Mouse (Mus musculus) right cerebral cortex, postnatal 36 days (tissue): ENCODE data around the gene Cdc42ep1.

ENCODE experiments used
- DNase-seq, 2 experiments: peaks; one replicate each; pipeline ENCODE4 v3.0.0; 2022; ENCODE audit warnings: low spot score in 2 of 2, mixed read lengths in 1 of 2

The Cdc42ep1 gene

GRCm38 (mm10) chr15:78842371-78843163 is at the start of gene Cdc42ep1:
TSS of gene Cdc42ep1 (plus strand) at chr15:78842624.
- DNase-seq = no peak

GRCm38 (mm10) chr15:78796196-78797059 is 46.0 kb upstream of the Cdc42ep1 start:
- no peak for DNase-seq

GRCm38 (mm10) chr15:78797060-78797329 is 45.4 kb upstream of the Cdc42ep1 start:
- DNase-seq = no peak

GRCm38 (mm10) chr15:78799029-78799428 is 43.4 kb upstream of the Cdc42ep1 start:
- DNase-seq = peak in 1 of 2 experiments; percentile 23

- no peak for DNase-seq
Measured at GRCm38 (mm10) chr15:78801571-78801970, 40.9 kb upstream of the Cdc42ep1 start.

- no peak for DNase-seq
Measured at GRCm38 (mm10) chr15:78801971-78802741, 40.3 kb upstream of the Cdc42ep1 start.

GRCm38 (mm10) chr15:78802776-78803391 is 39.5 kb upstream of the Cdc42ep1 start, which contains the start of gene Card10:
TSS of gene Card10 (minus strand) at chr15:78803042.
- DNase-seq = no peak

GRCm38 (mm10) chr15:78803499-78803900 is 38.9 kb upstream of the Cdc42ep1 start:
- DNase-seq = no peak

- DNase-seq = no peak
Measured at GRCm38 (mm10) chr15:78804326-78804725, 38.1 kb upstream of the Cdc42ep1 start.

- no peak for DNase-seq
Measured at GRCm38 (mm10) chr15:78805351-78805750, 37.1 kb upstream of the Cdc42ep1 start.

- DNase-seq = peak; percentile 31 to 33
Measured at GRCm38 (mm10) chr15:78806614-78807013, 35.8 kb upstream of the Cdc42ep1 start.

GRCm38 (mm10) chr15:78807141-78807540 is 35.3 kb upstream of the Cdc42ep1 start:
- no peak for DNase-seq

GRCm38 (mm10) chr15:78808980-78809379 is 33.4 kb upstream of the Cdc42ep1 start:
- no peak for DNase-seq

GRCm38 (mm10) chr15:78809739-78810138 is 32.7 kb upstream of the Cdc42ep1 start:
- no peak for DNase-seq

- DNase-seq = no peak
Measured at GRCm38 (mm10) chr15:78810146-78810545, 32.3 kb upstream of the Cdc42ep1 start.

- DNase-seq = no peak
Measured at GRCm38 (mm10) chr15:78813603-78814002, 28.8 kb upstream of the Cdc42ep1 start.

- no peak for DNase-seq
Measured at GRCm38 (mm10) chr15:78815314-78816073, 26.9 kb upstream of the Cdc42ep1 start.

- DNase-seq = no peak
Measured at GRCm38 (mm10) chr15:78816074-78816391, 26.4 kb upstream of the Cdc42ep1 start.

GRCm38 (mm10) chr15:78826213-78827204 is 15.9 kb upstream of the Cdc42ep1 start:
- peak; percentile 44 to 45 for DNase-seq

GRCm38 (mm10) chr15:78828315-78828714 is 14.1 kb upstream of the Cdc42ep1 start:
- DNase-seq = no peak
